Mouse (Mus musculus) Muller cell, postnatal 12 days (primary cell): ENCODE measurements at regions not wholly inside any gene's neighbourhood (a gene's known extent, or its start where the extent isn't known, plus 50 kb on each side); places are given as distances from the start of the nearest gene placed in this dataset.
A peak's percentile ranks its signal among the peaks of the same experiment; 100 is the strongest.

Experiments used
- DNase-seq: peaks from one replicate; pipeline ENCODE4 v3.0.0-alpha.2; 2015; ENCODE audit errors: inconsistent ontology term

- peak; percentile 14 for DNase-seq
These were observed 390.4 kb downstream of the Poteg start for GRCm38 (mm10) chr8:27837903-27838302.

- peak; percentile 78 for DNase-seq
These were observed 419.1 kb downstream of the Poteg start for GRCm38 (mm10) chr8:27866468-27866995.

- DNase-seq, result no peak
These were observed 421.1 kb downstream of the Poteg start for GRCm38 (mm10) chr8:27868591-27868990.

- DNase-seq, result no peak
These were observed 430.3 kb downstream of the Poteg start for GRCm38 (mm10) chr8:27877691-27878264.

- DNase-seq, result no peak
These were observed 441.8 kb downstream of the Poteg start for GRCm38 (mm10) chr8:27889292-27889691.

- DNase-seq, result no peak
These were observed 446.9 kb downstream of the Poteg start for GRCm38 (mm10) chr8:27894325-27894724.

GRCm38 (mm10) chr8:27900115-27900514 is 452.6 kb downstream of the Poteg start:
- DNase-seq, result no peak

GRCm38 (mm10) chr8:27903796-27904195 is 456.3 kb downstream of the Poteg start:
- no peak for DNase-seq

GRCm38 (mm10) chr8:27909347-27909945 is 462.0 kb downstream of the Poteg start:
- no peak for DNase-seq

GRCm38 (mm10) chr8:27938559-27939492 is 491.4 kb downstream of the Poteg start:
- DNase-seq, result no peak

GRCm38 (mm10) chr8:27955000-27955399 is 507.5 kb downstream of the Poteg start:
- DNase-seq, result no peak

- DNase-seq, result no peak
These were observed 533.5 kb downstream of the Poteg start for GRCm38 (mm10) chr8:27980920-27981319.

- no peak for DNase-seq
These were observed 534.3 kb downstream of the Poteg start for GRCm38 (mm10) chr8:27981769-27982168.

GRCm38 (mm10) chr8:28012849-28013248 is 565.4 kb downstream of the Poteg start:
- DNase-seq, result no peak
